Mouse (Mus musculus) common myeloid progenitor, adult 5-6 weeks (primary cell): Measurements from ENCODE around the gene Abhd11. TPM values are rescaled to one million over a fixed set of nuclear protein-coding genes. Genes with fewer than 3 reads are reported as not detected.

Experiments used
- total RNA-seq: library from RNA; stranded (forward); fragments of 200-1000, 187-1606 nt; gene quantifications from 2 replicates; pipeline ENCODE4 v1.2.3, GENCODE M21; 2017

Gene Abhd11
- total RNA-seq, 1 experiment from 2014 or later: 40.1 TPM

Other genes starting within 250 kb of the Abhd11 start
- not detected in 2 replicates for gene Tmem270, start 102.4 kb upstream of the Abhd11 start, total RNA-seq
- 30.1 and 31.1 TPM in 2 replicates for gene Cldn13, start 93.6 kb upstream of the Abhd11 start, total RNA-seq
- gene Mettl27, start 76.8 kb upstream of the Abhd11 start, total RNA-seq: 7.4 and 10.0 TPM in 2 replicates
- gene Cldn4, start 62.2 kb upstream of the Abhd11 start, total RNA-seq: 0.92 TPM in 1 of 2 replicates, not detected in the other
- not detected in 2 replicates for gene Cldn3, start 22.9 kb upstream of the Abhd11 start, total RNA-seq
- 0.27 TPM in 1 of 2 replicates, not detected in the other for gene Stx1a, start 14.3 kb downstream of the Abhd11 start, total RNA-seq
- 3.9 and 10.9 TPM in 2 replicates for gene Dnajc30, start 55.0 kb downstream of the Abhd11 start, total RNA-seq
- 46.5 and 71.2 TPM in 2 replicates for gene Bud23, start 55.8 kb downstream of the Abhd11 start, total RNA-seq
- not detected in 2 replicates for gene Vps37d, start 69.1 kb downstream of the Abhd11 start, total RNA-seq
- not detected in 2 replicates for gene Mlxipl, start 80.7 kb downstream of the Abhd11 start, total RNA-seq
- gene Tbl2, start 140.5 kb downstream of the Abhd11 start, total RNA-seq: 12.7 and 18.0 TPM in 2 replicates
- 30.3 and 32.8 TPM in 2 replicates for gene Bcl7b, start 159.1 kb downstream of the Abhd11 start, total RNA-seq
- 168 and 188 TPM in 2 replicates for gene Baz1b, start 178.1 kb downstream of the Abhd11 start, total RNA-seq
- gene Fzd9, start 242.1 kb downstream of the Abhd11 start, total RNA-seq: 0.14 and 0.29 TPM in 2 replicates